Mouse (Mus musculus): ENCODE measurements around the gene Gad2. TPM values are rescaled to one million over a fixed set of nuclear protein-coding genes. Genes with fewer than 3 reads are reported as not detected.
A peak's percentile ranks its signal among the peaks of the same experiment; 100 is the strongest.

Gene Gad2
- total RNA-seq, 2 experiments from 2014 or later, result 0.14 TPM; not detected in 1

DNA sequence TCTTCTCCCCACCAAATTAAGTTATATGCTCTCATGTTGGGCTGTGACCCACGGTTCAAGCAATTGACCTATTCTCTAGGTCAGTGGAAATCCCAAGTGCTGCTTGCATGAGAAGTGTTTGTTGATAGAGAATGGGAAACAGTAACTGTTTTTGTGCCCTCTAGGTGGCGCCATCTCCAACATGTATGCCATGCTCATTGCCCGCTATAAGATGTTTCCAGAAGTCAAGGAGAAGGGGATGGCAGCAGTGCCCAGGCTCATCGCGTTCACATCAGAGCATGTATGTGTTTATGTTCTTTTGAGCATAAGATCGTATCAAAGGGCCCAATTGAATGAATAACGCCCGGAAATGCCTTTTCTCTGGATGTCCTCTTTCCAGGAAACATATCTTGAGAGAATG is 12.8 kb downstream of the Gad2 start:
- DNase-seq, result peak in 1 of 2 experiments; percentile 18
- intact Hi-C loops (cut with DNase I), result loop anchor here (1.0 kb wide), 1 partner anchor 88 kb away; no protein-coding TSS in a partner anchor

DNA sequence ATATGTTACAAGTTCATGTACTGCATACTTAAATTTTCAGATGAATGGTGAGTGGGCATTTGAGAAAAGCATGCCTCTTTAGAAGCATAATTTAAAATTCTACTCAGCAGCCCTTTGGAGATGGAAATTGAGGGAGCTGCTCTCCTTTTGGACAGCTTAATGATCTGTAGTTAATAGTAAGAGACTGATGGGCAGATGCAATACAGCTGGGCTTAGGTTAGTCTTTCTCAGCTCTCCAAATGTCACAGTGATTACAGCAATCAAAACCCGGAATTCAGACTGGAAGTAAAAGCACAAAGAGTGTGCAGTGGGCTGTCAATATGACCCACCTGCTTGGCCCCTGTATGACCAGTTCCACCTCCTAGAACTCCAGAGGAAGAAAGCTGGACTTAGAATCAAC is 24.1 kb downstream of the Gad2 start:
- no peak for DNase-seq
- intact Hi-C loops (cut with DNase I), result no loop called here

DNA sequence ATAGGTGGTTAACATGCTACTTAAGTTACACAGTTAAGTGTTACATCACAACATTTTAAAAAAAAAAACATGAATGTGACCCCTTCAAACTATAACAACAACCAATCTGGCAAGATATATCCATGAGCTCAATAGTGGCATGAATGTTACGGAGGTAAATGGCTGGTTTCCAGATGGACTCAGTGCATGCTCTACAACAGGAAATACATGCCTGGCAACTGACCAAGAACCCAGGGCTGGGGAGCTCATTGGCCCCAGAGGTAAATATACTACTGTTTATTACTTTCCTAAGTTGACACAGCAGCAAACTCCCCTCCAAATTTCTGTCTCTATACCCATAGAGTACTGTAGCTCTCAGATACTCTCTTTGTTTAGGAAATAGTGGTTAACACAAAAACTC is 26.4 kb downstream of the Gad2 start:
- intact Hi-C loops (cut with DNase I), result no loop called here
- peak in 1 of 2 experiments; percentile 8 for DNase-seq

DNA sequence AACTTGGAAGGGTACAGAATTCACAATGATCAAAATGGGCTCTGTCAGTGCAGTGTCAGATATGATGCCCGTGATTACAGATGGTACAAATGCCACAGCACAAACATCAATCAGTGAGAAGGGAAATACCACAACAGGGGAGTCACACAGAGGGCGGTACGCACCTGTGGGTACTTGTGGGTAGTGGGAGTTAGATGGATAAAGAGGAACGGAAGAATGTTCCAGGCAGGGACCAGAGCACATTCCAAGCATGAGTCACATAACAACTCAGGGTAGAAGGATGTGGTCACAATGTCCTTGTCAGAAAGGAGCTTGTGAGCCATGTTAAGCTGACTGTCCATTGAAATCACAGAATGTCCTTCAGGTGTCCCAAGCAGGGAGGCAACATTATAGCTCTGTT is 29.8 kb downstream of the Gad2 start:
- no peak for DNase-seq
- intact Hi-C loops (cut with DNase I), result no loop called here

DNA sequence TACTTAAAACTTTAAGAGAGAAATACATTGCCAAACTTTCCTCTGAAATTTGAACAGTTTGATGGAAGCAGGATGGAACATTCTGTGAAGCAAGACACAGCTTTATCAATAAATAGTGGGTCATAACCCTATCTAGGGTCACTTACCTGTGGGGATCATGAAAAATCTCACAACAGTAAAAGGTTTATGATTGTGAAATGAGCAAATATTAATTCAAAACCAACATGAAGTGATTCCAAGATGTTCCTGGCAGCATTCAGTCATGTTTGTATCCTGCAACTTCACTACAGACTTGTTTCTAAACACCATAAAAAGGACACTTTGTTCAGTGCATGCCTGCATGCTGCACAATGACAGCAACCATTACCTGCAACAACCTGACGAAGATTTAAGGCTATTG is 41.7 kb downstream of the Gad2 start:
- intact Hi-C loops (cut with DNase I), result no loop called here
- DNase-seq, result no peak

DNA sequence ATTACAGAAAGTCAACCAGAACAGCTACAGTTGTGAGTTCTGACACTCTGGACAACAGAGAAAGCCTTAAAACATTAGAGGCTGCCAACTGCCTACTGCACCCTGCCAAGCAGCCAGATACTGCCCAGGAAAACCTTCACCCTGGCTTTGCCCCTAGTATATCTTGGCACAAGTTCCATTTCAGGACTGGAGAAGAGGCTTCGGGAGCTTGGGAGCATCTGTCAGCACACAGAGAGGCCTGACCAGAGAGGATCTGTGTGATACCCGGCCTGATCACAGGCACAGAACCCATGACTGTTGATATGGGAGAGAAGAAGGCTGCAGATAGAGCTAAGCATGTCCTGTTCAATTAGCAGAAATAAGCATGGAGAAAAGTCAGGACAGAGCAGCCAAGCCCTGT is 48.4 kb downstream of the Gad2 start:
- DNase-seq, result peak; percentile 36 to 52

DNA sequence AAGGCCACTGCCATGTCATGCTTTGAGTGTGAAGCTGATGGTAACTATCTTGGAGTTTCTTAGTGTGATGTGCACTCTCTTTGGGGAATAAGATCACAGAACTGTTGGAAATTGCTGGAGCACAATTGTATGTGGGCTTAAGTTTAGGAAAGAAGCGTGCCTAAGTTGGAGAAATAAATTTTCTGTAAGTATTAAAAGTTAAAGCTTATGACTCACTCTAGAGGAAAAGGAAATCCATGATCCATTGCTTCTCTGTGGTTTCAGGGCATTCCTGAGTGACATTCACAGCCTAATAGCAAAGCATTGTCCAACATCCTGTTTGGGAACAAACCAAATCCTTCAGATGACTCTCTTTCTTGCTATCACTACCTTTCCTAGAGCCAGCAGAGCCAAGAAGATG is 49.3 kb downstream of the Gad2 start:
- DNase-seq, result no peak
- intact Hi-C loops (cut with DNase I), result no loop called here

More for the DNA sequence above, 48.4 kb downstream of the Gad2 start:
- intact Hi-C loops (cut with DNase I), result no loop called here

DNA sequence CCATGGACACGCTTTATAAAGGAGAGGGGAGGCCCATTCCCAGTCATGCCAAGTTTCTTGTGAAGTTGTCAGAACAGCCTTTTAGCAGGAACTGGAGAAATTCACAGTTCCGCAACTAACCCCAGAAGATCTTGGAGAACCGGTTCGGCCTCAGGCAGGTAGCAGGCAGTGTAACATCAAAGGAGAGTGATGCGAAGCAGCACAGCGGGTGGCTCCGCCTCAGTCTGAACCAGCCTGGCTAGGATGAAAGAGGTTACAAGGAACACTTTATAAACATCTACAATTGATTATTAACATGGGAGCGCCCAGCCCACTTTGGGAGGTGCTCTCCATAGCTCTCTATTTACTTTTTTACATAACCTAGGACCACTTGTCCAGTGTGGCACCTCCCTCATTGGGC is 55.1 kb downstream of the Gad2 start:
- intact Hi-C loops (cut with DNase I), result no loop called here
- no peak for DNase-seq

DNA sequence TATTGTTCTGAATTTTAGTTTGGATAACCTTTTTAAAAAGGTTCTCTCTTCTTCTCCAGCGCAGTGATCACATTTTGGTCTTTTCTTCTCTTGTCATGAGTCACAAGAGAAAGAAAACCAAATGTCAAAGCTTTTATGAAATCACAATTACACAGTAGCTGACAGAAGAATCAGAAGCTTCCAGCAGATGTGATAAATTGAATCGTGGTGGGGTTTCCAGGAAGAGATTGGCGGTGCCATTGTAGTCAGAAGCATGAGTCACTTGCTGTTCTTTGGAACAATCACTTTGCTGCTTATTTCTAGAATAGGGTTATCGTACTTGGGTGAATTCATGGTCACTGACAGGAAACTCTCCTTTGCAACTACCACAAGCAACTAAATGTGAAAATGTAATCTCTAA is 57.9 kb downstream of the Gad2 start:
- DNase-seq, result peak; percentile 1 to 5
- intact Hi-C loops (cut with DNase I), result no loop called here

DNA sequence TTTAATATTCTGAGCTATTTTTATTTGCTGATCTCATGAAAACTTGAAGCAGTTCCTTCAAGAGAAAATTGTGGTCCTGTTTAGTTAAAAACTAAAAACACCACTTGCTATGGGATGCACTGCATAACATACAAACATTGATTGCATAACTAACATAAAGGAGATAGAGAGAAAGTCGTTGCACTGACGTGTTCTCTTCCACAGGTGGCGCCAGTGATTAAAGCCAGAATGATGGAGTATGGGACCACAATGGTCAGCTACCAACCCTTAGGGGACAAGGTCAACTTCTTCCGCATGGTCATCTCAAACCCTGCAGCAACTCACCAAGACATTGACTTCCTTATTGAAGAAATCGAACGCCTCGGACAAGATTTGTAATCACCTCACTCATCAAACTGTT is 68.0 kb downstream of the Gad2 start:
- intact Hi-C loops (cut with DNase I), result no loop called here
- no peak for DNase-seq

DNA sequence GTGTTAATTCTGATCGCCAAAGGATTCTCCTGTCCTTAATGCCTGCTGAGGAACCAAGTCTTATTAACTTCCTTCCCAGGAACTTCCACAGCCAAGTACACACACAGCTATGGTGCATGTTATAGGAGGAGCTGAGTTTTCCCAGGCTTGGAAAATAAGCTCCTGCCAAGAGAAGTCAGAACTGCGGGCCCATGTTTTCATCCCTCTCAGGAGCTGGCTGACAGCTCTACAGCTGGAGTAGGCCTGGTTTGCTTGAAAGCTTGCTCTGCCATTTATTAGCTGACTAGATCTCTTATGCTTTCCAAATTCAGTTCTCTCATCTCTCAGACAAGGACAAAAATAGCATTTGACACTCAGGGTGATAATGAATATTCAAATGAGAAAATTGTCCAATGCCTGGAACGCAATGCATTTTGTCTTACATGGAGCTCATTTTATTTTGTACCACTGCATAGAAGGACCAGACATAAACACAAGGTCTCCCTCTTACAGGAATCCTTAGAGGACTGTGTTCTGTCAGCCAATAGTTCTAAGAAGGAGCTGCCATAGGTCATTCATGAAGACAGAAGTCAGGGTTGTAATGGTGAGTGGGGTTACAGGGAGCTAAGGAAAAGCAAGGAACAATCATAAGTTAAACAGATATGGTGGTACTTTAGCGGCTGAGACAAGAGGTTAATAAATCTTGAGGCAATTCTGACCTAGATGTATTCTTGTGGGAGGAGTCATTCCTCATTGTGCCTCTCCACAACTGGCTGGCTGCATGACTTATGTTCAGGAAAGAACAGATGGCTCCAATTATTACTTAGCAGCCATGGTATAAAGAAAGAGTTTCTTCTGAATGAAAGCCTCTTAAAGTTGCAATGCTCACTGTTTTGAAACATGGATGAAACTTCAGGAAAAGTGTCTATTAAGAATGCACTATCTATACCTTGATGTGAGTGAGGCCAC is 83.0 kb downstream of the Gad2 start:
- intact Hi-C loops (cut with DNase I), result no loop called here
- DNase-seq, result peak; percentile 56 to 62

DNA sequence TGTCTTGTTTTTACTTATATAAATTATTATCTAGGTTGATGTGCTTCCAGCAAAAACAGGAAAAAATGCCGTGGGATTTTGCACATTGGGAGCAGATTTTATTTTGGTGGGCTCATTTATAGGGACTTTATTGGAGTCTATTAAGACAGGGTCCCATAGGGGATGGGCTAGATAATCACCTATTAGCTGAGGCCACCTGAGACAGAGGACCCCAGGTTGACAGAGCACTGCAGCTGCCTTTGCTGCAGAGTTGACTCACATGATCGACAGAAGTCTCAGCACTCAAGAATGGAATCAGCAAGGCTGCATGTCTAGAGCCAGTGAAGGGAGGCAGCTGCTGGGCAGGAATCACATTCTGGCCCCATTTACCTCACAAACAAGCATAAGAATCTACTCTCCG is 84.2 kb downstream of the Gad2 start:
- peak; percentile 48 to 52 for DNase-seq

DNA sequence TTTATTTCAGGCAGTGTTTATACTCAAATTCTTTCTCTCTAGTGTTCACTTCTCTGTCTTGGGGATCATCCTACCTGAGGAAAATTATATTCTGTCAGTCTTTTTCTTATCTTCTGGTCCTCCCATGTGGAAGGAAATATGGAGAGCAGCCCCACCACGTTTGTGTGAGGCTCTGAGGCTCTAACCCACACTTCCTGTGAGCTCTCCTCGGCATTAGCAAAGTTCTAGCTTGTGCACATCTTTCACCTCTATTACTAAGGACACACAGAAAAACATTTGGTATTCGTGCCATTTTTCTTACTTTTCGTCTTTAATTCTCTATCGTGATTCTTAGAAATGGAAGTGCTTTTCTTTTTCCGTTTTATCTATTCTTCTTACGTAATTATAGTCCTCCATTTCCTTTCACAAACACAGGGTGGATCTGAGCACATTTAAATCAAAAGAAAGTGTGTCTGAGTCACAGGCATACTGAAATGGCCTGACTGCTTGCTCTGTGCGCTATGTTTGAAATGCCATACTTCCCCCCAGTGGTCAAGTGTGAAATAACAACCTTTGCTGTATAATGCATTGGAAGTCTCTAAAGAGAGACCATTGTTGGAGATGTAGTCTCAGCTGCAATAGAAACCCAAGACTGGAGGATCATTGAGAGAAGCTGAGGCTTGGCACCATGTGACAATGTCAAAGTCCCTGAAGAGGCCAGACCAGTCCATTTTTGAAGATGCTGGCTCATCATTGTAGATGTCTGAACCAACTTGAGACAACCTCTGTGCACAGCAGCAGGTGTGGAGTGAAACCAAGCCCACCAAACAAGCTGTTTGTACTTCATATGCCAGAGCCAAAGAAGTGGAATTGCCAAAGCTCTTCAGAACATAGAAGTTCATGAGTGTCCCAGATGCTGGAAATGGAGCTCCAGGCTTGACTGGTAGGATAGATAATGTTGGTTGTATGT is 99.8 kb downstream of the Gad2 start:
- intact Hi-C loops (cut with DNase I), result loop anchor here (1.0 to 5.0 kb wide), 3 partner anchors 87 to 779 kb away; no protein-coding TSS in a partner anchor
- peak; percentile 79 to 85 for DNase-seq

More for the DNA sequence above, 84.2 kb downstream of the Gad2 start:
- intact Hi-C loops (cut with DNase I), result no loop called here

DNA sequence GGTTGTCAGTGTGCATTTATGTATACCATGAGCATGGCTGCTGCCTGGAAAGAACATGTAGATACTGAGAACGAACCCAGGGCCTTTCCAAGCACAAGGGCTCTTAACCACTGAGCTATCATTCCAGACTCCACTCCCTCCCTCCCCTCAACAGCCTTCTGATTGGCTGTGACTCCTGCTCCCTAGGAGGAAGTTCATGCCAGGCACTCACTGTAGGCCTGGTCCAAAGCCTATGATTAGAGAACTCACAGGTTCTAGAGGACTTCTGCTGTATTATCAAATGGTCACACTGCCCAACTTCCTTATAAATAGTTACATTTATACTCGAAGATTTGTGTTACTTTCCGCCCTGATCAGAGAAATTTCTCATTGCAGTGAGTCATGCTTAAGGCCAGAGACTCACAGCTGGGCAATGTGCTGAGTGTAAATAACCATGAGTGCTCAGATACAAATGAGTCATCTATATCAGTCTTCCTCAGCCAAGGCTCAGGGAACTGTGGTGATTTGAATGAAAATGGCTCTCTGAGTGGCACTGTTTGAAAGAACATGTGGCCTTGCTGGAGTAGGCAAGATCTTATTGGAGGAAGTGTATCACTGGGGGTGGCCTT is 102.0 kb downstream of the Gad2 start:
- intact Hi-C loops (cut with DNase I), result loop anchor here (5.0 kb wide), 1 partner anchor 782 kb away; no protein-coding TSS in a partner anchor
- DNase-seq, result no peak

DNA sequence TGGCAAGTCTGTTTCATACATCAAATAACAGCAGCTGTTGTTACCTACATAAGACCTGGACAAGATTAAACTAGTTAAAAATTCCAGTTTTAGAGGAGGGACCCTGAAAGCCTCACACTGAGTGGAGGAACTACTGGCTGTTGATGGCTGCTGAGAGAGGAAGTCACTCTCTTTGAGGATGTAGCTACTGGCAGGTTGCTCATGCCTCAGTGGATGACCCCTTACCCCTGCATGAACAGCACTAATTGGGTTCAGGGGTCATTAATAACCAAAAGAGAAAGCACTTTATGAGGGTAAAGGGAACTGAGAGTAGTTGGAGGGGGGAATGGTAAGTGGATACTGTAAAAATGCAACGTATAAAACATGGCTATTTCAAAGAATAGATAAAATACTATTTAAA is 105.1 kb downstream of the Gad2 start:
- intact Hi-C loops (cut with DNase I), result no loop called here
- no peak for DNase-seq

DNA sequence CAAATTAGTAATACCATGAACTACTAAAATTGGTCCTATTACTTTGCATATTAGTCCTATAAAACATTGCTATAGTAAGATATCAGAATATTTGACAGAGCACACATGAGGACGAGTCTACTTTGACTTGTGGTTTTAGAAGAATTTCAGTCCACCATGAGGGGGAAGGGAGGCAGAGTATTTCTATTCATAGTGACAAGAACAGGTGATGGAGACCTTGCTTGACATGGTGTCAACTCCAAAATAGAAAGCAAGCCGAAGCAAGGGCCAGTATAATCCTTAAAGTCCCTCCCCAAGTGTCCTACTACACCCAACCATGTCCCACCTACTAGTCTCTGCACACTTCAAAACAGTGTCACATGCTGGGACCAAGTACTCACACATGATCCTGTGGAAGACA is 114.1 kb downstream of the Gad2 start:
- intact Hi-C loops (cut with DNase I), result no loop called here

DNA sequence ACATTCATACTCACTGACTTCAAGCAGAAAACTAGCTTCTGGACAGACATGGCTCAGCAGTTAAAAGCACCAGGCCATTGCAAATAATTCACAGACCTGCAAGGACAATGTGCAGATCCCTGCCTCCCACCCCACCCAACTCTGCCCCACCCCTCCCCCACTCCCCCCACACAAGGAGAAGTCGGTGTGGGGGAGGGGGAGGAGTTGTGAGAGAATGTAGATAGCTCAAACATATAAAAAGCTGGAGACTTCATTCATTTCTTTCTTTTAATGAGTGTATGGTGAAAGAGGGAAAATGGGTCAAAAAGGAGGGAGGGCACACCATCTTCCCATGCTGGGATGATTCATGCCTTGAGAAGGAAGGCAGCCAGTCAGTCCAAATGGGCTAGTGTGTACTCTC is 117.4 kb downstream of the Gad2 start:
- DNase-seq, result no peak
- intact Hi-C loops (cut with DNase I), result no loop called here

More for the DNA sequence above, 114.1 kb downstream of the Gad2 start:
- no peak for DNase-seq

DNA sequence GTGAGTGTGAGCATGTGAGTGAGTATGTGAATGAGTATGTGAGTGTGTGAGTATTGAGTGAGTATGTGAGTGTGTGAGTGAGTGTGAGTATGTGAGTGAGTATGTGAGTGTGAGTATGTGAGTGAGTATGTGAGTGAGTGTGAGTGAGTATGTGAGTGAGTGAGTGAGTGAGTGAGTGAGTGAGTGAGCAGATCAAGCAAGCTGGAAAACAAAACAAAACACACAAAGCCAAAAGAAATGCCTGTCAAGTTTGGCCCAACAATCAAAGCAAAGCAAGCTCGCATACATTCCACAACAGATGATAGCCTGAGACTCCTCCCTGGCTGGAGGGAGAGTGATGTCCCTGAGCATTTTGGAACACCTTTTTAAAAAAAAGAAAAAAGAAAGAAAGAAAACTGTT is 118.4 kb downstream of the Gad2 start:
- DNase-seq, result no peak
- intact Hi-C loops (cut with DNase I), result no loop called here

DNA sequence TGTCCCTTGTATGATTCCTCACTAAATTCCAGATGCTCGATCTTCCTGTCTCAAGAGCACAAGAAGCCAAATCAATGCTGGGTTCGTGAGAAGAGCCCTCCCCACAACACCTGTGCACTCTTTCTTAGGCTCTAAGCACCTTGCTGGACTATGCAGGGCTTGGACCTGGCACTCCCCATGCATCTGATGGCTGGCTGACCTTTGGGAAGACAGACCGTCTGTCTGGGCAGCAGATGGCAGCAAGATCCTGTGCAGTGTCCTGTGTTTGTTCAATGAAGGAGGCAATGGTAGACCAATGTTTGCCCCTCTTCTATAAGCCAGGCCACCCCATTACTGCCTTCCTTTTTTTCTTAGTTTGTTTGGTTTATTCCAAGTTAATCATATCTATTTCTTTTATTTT is 119.2 kb downstream of the Gad2 start:
- intact Hi-C loops (cut with DNase I), result no loop called here
- DNase-seq, result no peak
